Mouse (Mus musculus): ENCODE measurements around the gene Sec1. TPM values are rescaled to one million over a fixed set of nuclear protein-coding genes. Genes with fewer than 3 reads are reported as not detected.
A peak's percentile ranks its signal among the peaks of the same experiment; 100 is the strongest.

Sec1 gene
- polyA plus RNA-seq, 1 experiment from 2014 or later, result 0.04 TPM

GRCm38 (mm10) chr7:45700301-45701015 is 6.3 kb upstream of the Sec1 start:
- H3K27ac ChIP-seq (ENCODE audit: low read depth), result no peak overlapping the region
- DNase-seq, result peak; percentile 71
- H3K27me3 ChIP-seq (ENCODE audit: insufficient read depth, low read length), result peaks cover 31% of the 10 kb centered on the region
- H3K9ac ChIP-seq (replicated peaks), result no peak overlapping the region
- peak overlapping the region; percentile 52 for H3K4me2 ChIP-seq (ENCODE audit: low read depth, low read length)
- TF ChIP-seq EP300 (IDR thresholded peaks at IDR 0.05; ENCODE audit: low read depth), result no peak
- no peak for TF ChIP-seq CTCF (IDR thresholded peaks at IDR 0.05; ENCODE audit: low read depth)
- WGBS (ENCODE audit: insufficient replicate concordance), result 2% methylated on average over 20 of the region's 20 CpGs
- H3K9me3 ChIP-seq (ENCODE audit: low read length), result no peaks in the 10 kb centered on the region
- H3K4me1 ChIP-seq (ENCODE audit: insufficient read depth), result peaks cover 28% of the 10 kb centered on the region
- no peaks in the 10 kb centered on the region for H3K36me3 ChIP-seq (replicated peaks; ENCODE audit: insufficient read depth, low read length)
- no peak overlapping the region for H3K4me3 ChIP-seq (ENCODE audit: low read depth, low read length)
- no peak for ATAC-seq

- DNase-seq, result no peak
- ATAC-seq, result no peak
- H3K9me3 ChIP-seq (ENCODE audit: low read length), result no peaks in the 10 kb centered on the region
- 5% methylated on average over 32 of the region's 36 CpGs for WGBS (ENCODE audit: insufficient replicate concordance)
- no peak within 1 kb of the TSS for H3K9ac ChIP-seq (replicated peaks)
- no peak within 1 kb of the TSS for H3K27ac ChIP-seq (ENCODE audit: low read depth)
- no peaks in the 10 kb centered on the region for H3K36me3 ChIP-seq (replicated peaks; ENCODE audit: insufficient read depth, low read length)
- H3K27me3 ChIP-seq (ENCODE audit: insufficient read depth, low read length), result peaks cover 31% of the 10 kb centered on the region
- TF ChIP-seq EP300 (IDR thresholded peaks at IDR 0.05; ENCODE audit: low read depth) (no peak), CTCF (IDR thresholded peaks at IDR 0.05; ENCODE audit: low read depth) (no peak)
- peak within 1 kb of the TSS; percentile 52 for H3K4me2 ChIP-seq (ENCODE audit: low read depth, low read length)
- H3K4me1 ChIP-seq (ENCODE audit: insufficient read depth), result peaks cover 20% of the 10 kb centered on the region
- H3K4me3 ChIP-seq (ENCODE audit: low read depth, low read length), result no peak within 1 kb of the TSS
Measured at GRCm38 (mm10) chr7:45699523-45700141, 5.4 kb upstream of the Sec1 start, which contains the start of gene Car11. Car11 (plus strand) TSS chr7:45699843.

DNA sequence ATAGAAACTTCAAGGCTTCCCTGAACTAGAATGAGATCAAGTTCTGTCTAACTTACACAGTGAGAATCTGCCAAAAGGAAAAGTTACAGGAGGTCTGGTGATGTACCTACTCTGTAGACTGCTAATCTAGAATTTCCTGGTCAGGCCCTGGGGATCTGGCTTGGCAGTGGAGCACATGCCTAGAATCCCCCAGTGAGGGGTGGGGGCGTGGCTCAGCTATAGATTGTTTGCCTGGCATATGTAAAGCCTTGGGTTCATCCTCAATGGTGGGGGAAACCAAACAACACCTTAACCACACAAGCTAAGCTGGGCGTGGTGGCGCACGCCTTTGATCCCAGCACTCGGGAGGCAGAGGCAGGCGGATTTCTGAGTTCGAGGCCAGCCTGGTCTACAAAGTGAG is 3.7 kb upstream of the Sec1 start:
- DNase-seq (no peak), ATAC-seq (no peak)
- no peak overlapping the region for H3K27ac ChIP-seq (ENCODE audit: low read depth)
- H3K4me3 ChIP-seq (ENCODE audit: low read depth, low read length), result no peak overlapping the region
- no peaks in the 10 kb centered on the region for H3K9me3 ChIP-seq (ENCODE audit: low read length)
- H3K36me3 ChIP-seq (replicated peaks; ENCODE audit: insufficient read depth, low read length), result no peaks in the 10 kb centered on the region
- no peak overlapping the region for H3K9ac ChIP-seq (replicated peaks)
- peaks cover 10% of the 10 kb centered on the region for H3K4me1 ChIP-seq (ENCODE audit: insufficient read depth)
- peaks cover 31% of the 10 kb centered on the region for H3K27me3 ChIP-seq (ENCODE audit: insufficient read depth, low read length)
- no peak for TF ChIP-seq CTCF (IDR thresholded peaks at IDR 0.05; ENCODE audit: low read depth)
- no peak for TF ChIP-seq EP300 (IDR thresholded peaks at IDR 0.05; ENCODE audit: low read depth)
- no peak overlapping the region for H3K4me2 ChIP-seq (ENCODE audit: low read depth, low read length)
- WGBS (ENCODE audit: insufficient replicate concordance), result 67% methylated on average over 5 of the region's 7 CpGs

GRCm38 (mm10) chr7:45695098-45695497 is 896 bp upstream of the Sec1 start:
- peaks cover 19% of the 10 kb centered on the region for H3K27me3 ChIP-seq (ENCODE audit: insufficient read depth, low read length)
- H3K36me3 ChIP-seq (replicated peaks; ENCODE audit: insufficient read depth, low read length), result no peaks in the 10 kb centered on the region
- ATAC-seq (no peak), DNase-seq (no peak)
- 24% methylated on average over 6 of the region's 6 CpGs for WGBS (ENCODE audit: insufficient replicate concordance)
- no peak overlapping the region for H3K4me3 ChIP-seq (ENCODE audit: low read depth, low read length)
- no peak overlapping the region for H3K4me2 ChIP-seq (ENCODE audit: low read depth, low read length)
- no peak overlapping the region for H3K9ac ChIP-seq (replicated peaks)
- H3K27ac ChIP-seq (ENCODE audit: low read depth), result no peak overlapping the region
- no peaks in the 10 kb centered on the region for H3K9me3 ChIP-seq (ENCODE audit: low read length)
- no peak for TF ChIP-seq CTCF (IDR thresholded peaks at IDR 0.05; ENCODE audit: low read depth)
- no peak for TF ChIP-seq EP300 (IDR thresholded peaks at IDR 0.05; ENCODE audit: low read depth)
- peaks cover 4% of the 10 kb centered on the region for H3K4me1 ChIP-seq (ENCODE audit: insufficient read depth)

DNA sequence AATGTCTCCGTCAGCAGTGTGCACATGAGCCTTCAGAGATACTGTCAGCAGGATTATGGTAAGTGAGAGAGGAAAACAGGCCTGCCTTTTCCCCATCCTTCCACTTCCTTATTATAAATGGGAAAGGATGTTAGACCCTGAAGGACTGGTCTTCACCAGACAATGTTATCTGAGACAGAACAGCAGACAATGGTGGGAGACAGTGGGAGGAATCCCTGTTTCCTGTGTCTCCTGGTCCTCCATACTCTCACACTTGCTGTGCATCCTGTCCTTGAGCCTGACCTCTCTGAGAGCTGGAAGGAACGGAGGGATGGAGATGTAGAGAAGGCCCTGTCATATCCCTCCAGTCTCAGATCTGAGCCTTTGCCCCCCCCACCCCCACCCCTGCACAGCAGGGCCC is 1.8 kb downstream of the Sec1 start:
- H3K36me3 ChIP-seq (replicated peaks; ENCODE audit: insufficient read depth, low read length), result no peaks in the 10 kb centered on the region
- DNase-seq (no peak), ATAC-seq (peak; percentile 67)
- no peak overlapping the region for H3K4me3 ChIP-seq (ENCODE audit: low read depth, low read length)
- WGBS (ENCODE audit: insufficient replicate concordance), result 57% methylated on average over 2 of the region's 2 CpGs
- H3K4me1 ChIP-seq (ENCODE audit: insufficient read depth), result no peaks in the 10 kb centered on the region
- no peak for TF ChIP-seq CTCF (IDR thresholded peaks at IDR 0.05; ENCODE audit: low read depth)
- peak; percentile 12; the same call in 1 of the 2 replicates for TF ChIP-seq EP300 (IDR thresholded peaks at IDR 0.05; ENCODE audit: low read depth)
- H3K9me3 ChIP-seq (ENCODE audit: low read length), result no peaks in the 10 kb centered on the region
- H3K27me3 ChIP-seq (ENCODE audit: insufficient read depth, low read length), result no peaks in the 10 kb centered on the region
- no peak overlapping the region for H3K4me2 ChIP-seq (ENCODE audit: low read depth, low read length)
- no peak overlapping the region for H3K27ac ChIP-seq (ENCODE audit: low read depth)
- no peak overlapping the region for H3K9ac ChIP-seq (replicated peaks)

- Histone ChIP-seq H3K4me3 (ENCODE audit: low read depth, low read length) (no peak overlapping the region), H3K27me3 (ENCODE audit: insufficient read depth, low read length) (no peaks in the 10 kb centered on the region), H3K9ac (replicated peaks) (no peak overlapping the region), H3K27ac (ENCODE audit: low read depth) (no peak overlapping the region), H3K9me3 (ENCODE audit: low read length) (no peaks in the 10 kb centered on the region), H3K4me2 (ENCODE audit: low read depth, low read length) (no peak overlapping the region), H3K4me1 (ENCODE audit: insufficient read depth) (no peaks in the 10 kb centered on the region), H3K36me3 (replicated peaks; ENCODE audit: insufficient read depth, low read length) (no peaks in the 10 kb centered on the region)
- ATAC-seq (0 out of 2 replicates have a peak, but pooled peaks have one; percentile 20), DNase-seq (no peak)
- 58% methylated on average over 11 of the region's 11 CpGs for WGBS (ENCODE audit: insufficient replicate concordance)
- TF ChIP-seq CTCF (IDR thresholded peaks at IDR 0.05; ENCODE audit: low read depth), result no peak
Measured at GRCm38 (mm10) chr7:45689800-45690199, 4.4 kb downstream of the Sec1 start.
